Mouse (Mus musculus) kidney, postnatal 36 days (tissue): Measurements from ENCODE around the gene Olfr374.

Experiments used
- DNase-seq, 2 experiments: peaks; one replicate each; pipeline ENCODE4 v3.0.0; 2021 to 2022; ENCODE audit warnings: mixed read lengths in 2 of 2

Olfr374 gene

DNA sequence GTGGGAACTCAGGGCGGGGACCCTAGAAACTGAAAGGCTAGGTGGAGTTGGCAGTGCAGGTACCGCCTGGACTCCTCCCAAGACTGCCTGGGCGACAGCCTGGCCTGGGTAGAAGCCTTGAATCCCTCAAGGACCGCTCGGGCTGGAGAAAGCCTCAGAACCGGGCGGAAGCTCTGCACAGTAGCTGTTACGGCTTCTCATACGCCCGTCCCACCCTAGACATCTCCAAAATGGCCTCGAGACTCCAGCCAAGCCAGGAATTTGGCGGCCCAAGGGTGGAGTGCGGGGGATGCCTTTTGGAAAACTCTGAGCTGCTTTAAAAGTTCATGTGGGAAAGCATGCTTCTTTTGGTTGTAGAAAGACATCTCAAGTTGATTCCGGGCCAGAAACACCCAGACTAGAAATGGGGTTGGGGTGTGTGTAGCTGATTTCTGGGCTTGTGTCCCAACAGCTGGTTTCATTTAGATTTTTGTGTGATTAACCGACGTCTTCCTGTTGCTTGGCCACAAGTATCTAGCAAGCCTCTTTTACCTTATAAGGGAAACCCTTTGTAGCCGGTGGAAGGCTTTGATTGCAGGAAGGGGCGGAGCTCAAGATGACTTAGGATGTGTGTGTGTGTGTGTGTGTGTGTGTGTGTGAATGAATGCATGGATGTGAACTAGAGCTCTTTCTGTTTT lies 29.6 kb downstream of the Olfr374 start:
- peak; percentile 75 to 82 for DNase-seq

DNA sequence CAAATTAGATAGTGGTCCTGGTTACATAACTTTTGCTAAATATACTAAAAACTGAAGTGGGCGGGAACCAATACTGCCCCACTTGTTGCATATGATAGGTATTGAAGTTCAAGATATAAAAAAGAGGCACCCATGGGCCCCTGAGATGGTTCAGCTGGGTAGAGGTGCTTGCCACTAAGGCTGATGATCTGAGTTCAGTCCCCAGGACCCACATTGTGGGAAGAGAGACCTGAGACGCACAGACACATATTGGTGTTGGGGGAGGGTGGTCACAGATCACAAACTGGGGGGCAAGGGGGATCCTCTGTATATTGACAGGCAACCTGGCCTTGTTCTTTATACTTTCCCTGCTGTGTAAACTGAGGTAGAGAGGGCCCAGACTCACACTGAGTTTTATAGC lies 30.6 kb downstream of the Olfr374 start:
- no peak for DNase-seq

DNA sequence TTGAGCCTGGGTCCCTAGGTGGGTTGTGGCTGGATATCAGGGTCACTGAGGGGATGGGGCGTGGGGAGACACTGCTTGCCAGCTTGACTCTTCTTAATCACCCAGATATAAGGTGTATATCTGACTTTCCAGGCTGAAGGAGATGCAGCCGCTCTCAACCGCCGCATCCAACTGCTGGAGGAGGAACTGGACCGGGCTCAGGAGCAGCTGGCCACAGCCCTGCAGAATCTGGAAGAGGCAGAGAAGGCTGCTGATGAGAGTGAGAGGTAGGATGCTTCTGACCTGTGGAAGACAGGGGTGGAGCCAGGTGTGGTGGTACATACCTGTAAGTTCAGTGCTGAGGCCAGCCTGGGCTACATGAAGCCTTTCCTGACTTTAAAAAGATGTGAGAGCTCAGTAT lies 31.6 kb downstream of the Olfr374 start:
- DNase-seq = no peak

DNA sequence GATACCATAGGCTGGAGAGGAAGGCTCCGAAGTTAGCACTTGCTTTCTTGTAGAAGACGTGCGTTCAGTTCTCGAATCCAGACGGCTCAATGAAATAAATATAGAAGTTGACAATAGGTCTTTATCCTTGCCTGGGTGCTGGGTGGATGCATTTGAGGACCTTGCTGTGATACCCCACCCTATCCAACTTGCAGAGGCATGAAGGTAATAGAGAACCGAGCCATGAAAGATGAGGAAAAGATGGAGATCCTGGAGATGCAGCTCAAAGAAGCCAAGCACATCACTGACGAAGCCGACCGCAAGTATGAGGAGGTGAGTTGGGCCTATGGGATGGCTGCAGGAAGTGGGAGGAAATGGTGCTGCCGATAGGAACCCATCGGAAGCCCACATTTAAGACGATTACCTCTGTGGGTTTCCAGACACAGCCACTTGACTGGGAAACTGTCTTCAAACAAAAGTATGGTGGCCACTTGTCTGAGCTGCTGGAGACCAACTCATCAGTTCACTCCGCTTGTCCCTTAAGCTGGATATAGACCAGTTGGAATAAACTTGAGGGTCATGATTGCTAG lies 36.5 kb downstream of the Olfr374 start:
- no peak for DNase-seq

DNA sequence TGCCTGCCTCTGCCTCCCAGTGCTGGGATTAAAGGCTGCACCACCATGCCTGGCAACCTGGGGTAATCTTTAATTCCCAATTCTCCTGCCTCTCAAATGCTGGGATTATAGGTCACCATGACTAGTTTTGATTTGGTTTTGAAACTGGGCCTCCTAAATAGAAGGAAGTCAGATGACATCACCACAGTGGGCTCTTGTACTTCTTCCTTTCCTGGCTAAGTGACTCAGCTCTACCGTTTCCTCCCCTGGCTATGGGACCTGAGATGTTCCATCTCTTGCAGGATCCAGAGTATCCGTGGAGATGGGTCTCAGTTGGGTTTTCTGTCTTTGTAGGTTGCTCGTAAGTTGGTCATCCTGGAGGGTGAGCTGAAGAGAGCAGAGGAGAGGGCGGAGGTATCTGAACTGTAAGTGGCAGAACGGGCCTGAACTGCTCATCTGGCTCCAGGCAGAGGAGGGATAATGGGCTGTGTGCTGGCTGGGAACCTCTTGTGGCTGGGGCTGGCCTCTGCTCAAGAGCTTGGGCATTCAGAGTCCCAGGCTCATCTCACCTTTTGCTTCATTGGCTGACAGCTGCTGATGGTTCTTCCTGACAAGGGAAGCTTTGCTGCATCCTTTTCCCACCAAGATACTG lies 37.6 kb downstream of the Olfr374 start:
- DNase-seq = no peak

DNA sequence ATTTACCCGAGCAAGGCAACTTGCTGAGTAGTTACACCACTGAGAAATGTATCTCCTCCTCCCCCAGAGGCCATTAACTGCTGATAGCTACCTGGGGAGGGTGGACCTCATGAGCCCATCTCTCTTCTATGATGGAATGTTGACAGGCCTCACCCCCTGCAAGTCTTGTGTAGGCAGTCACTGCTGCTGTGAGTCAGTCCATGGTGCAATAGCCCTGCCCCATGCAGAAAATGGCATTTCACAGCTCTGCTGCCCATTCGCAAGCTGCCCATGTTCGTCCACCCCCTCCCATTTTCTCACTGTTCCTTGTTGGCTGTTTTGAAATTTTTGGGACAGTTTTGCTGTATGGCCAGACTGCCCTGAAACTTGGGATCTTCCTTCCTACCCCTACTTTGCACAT lies 38.7 kb downstream of the Olfr374 start:
- DNase-seq = no peak

DNA sequence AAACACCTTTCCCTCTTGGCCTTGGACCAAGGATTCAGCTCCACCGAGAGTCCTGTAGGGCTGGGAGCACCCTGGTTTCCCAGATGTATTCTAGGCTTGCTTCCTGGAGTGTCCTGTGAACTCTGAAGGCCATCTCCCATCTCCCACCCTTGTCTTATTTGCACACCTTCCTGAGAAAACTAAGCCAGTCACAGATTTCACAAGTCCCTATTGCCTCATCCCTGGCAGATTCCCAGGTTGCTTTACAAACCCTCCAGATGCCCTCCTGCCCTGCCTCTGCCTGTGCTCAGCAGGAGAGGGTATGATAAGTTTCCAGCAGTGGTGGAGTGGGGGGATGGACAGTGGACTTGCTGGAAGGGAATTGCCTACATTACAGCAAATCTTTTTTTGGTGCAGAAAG lies 39.2 kb downstream of the Olfr374 start:
- no peak for DNase-seq

DNA sequence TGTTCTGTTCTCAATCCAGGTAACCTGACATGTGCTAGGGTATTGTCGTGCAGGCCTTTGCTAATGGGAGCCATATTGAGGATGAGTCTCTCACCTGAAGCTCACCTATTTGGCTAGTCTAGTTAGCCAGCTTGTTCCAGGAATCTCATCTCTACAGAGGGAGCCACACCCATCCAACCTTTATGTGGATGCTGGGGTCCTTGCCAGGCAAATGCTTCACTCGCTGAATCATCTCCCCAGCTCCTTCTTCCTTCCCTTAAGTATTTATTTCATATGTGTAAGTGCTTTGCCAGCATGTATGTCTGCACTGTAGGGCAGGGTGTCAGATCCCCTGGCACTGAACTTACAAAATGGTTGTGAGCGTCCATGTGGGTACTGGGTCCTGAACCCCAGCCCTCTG lies 39.7 kb downstream of the Olfr374 start:
- DNase-seq = no peak

DNA sequence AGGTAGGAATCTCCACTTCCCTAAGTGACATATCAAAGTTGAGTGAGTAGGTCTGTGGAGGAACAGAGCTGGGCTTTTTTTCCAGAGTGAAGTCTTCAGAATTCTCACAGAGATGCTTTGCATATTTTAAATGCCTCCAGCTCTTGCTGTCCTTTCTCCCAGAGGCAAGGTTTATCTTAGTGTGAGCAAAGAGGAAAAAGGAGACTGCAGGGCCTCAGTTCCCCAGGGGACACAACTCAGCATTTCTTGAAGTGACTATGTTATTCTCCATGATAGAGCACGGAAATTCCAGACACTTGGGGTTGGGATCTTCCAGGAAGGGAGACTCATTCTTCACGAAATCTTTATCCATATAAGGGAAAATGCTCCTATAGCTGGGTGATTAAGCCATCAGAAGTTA lies 40.4 kb downstream of the Olfr374 start:
- DNase-seq = peak; percentile 20 to 28

DNA sequence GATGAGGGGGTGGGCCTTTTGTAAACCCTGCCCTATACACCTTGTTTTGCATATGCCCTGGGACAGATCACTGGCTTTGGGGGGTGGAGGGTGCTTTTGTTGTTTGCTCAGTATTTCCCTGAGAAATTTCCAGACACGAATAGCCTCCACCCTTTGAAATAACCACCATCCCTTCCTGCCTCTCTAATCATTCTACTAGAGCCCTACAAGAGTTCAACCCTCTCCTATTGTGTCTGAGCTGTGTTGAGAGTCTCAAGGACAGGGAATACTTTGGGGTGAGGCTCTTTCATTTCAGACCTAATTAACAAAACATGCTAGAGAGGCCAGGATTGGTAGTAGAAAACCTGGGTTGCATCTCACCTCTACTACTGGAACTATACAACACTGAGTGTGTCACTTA lies 42.2 kb downstream of the Olfr374 start:
- DNase-seq = no peak

DNA sequence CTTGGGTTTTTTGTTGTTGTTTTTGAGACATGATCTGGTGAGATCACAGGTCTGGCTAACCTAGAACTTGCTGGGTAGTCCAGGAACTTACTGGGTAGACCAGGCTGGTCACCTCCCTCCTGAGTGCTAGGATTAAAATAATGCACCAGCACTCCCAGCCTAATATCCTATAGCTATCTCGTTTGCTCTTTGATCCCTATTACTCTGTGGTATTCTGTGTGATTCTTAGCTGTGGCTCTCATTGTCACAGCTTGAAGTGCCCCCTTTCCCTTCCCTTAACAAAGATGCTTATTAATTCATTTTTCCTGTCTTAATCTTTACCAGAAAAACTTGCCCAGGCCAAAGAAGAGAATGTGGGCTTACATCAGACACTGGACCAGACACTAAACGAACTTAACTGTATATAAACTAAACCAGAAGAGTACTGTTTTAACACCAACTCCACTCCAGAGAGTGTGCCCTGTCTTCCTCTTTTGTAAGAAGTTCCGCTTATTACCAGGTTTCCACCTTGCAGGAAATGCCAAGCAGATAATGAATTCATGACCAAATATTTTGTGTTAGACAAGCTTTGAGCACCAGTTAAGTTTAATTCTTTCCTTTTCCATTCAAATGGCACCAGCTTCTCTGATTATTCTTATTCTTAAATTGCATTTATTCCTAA lies 44.7 kb downstream of the Olfr374 start:
- no peak for DNase-seq

DNA sequence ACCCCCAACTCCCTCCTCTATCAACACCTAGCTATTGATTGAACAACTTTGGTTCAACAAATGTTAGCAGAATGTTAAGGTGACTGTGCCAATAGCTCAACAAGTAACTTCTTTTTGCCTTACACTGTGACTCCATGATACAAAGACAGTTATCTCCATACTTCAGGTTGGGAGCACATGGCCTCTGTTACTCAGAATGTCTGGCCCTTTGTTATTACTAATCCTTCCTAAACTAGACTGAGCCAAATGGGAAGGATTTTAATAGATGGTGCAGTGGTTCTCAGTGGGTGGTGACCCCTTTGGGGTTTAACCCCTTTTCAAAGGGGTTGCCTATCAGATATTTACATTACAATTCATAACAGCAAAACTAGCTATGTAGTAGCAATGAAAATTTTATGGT lies 46.5 kb downstream of the Olfr374 start:
- no peak for DNase-seq

DNA sequence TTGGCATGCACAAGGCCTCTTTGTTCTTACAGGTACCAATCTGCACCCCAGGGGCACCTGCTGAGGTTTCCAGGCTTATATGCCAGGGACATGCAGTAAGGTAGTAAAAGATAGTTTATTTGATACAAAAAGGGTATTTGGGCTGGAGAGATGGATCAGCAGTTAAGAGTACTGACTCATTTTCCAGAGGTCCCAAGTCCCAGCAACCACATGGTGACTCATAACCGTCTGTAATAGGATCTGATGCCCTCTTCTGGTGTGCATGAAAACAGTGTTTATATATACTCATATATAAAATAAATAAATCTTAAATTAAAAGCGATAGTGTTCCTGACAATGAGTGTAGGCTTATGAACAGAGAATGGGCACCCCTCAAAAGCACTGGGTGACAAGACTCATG lies 51.3 kb downstream of the Olfr374 start:
- no peak for DNase-seq

DNA sequence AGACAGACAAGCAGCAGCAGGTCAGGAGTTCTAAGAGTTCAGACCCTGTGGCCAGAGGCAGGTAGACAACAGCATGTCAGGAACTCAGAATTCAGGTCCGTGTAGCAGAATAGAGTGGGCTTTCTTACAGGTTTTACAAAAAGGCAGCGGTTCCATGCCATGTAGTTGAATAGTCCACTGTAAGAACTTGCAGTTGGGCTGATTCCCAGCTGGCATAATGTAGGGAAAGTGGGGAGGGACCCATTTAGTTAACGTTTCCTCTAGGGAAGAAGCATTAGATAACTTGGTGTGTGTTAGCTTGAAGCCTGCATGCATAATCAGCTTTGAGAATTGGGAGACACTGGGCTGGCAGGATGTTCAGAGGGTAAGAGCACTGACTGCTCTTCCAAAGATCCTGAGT lies 51.9 kb downstream of the Olfr374 start:
- DNase-seq = no peak

DNA sequence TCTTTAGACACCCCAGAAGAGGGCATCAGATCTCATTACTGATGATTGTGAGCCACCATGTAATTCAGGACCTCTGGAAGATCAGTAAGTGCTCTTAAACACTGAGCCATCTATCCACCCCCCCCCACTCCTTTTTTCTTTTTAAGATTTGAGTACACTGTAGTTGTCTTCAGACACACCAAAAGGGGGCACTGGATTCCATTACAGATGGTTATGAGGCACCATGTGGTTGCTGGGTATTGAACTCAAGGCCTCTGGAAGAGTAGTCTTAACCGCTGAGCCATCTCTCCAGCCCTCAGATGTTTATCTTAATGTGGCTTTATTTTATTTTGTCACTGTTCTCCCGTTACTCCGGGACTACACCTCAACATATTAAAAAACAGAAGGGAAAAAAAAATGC lies 53.2 kb downstream of the Olfr374 start:
- DNase-seq = no peak

DNA sequence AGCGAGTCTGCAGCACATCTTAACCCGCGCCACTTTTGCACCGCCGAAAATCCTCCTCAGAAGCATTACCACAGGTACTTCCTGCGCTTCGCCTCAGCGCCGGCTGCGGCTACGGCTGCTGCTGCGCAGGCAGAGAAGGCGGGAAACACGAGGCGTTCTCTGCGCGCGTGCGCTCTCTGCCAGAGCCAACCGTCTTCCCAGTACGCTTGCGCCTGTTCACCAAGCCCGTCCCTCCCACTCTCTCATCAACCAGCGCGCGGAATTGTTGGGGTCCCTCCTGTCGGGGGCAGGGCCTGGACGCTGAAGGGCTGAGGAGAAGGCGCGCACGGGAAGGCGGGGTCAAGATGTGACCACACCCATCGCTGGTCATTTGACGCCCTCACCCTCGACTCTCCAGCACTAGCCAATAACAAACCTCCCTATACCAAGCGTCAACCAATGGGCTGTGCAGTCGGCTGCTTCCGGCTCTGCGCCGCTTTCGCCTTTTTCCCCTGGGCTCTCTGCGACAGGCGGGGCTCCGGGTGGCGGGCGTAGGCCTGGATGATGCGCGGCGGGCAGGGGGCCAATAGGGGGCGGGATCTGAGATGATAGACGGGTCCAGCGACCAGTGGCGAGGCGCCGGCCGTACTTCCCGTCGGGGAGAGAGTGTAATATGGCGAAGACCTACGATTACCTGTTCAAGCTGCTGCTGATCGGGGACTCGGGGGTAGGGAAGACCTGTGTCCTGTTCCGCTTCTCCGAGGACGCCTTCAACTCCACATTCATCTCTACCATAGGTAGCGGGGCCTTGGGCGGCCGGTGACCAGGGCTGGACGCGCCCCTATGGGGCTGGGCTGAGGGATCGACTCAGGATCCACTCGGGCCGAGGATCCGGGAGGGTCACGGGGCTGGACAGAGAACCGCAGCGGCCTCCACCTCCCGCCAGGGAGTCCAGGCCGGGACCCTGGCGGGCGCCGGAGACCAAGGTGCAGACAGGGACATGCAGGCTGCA lies 54.2 kb downstream of the Olfr374 start, which contains the start of gene Rab8a:
Rab8a (plus strand) TSS at position 494 of the 991 bp plus-strand sequence.
- peak; percentile 99 to 100 for DNase-seq

DNA sequence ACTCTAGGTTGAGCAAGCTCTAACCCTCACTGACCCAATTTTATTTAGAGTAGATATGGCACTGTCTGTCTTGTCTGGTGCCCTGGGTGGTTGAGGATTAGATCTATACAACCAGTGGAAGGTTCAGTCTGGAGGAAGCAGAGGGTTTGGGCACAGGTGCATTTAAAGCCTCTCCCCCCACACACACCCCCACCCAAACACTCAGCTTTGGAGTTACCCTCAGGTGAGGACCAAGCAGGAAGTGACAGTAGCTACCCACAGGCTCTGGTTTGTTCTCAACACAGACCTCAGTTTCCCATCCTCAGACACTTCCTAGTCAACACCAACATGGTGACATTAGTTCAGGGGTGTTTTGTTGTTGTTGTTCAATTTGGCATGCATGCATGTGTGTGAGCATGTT lies 56.0 kb downstream of the Olfr374 start:
- DNase-seq = no peak
